ENCODE assay signal across 9 mouse cellular contexts in genomic region chr1:162895900-162896299, GRCm38 (mm10). TPM values are rescaled to one million over a fixed set of nuclear protein-coding genes. Genes with fewer than 3 reads are reported as not detected.
DNase-seq lines count a peak whose midpoint lies in the region; ATAC-seq and TF ChIP-seq lines count a peak whose summit lies in the region.
"Had no signal": no experiment of that assay in that cellular context is flagged by ENCODE, and none has a peak within 500 bp of the region (broad histone marks: within the 10 kb centered on the region; RNA-seq: fewer than 3 reads in every experiment).

No protein-coding gene starts in this region.

- TF ChIP-seq POLR2A in small intestine, adult 2 months (IDR thresholded peaks at IDR 0.05; ENCODE audit: low read depth, low read length), result no peak

- peak; percentile 78 for ATAC-seq in common myeloid progenitor, adult 5-6 weeks (replicated peaks; ENCODE audit: low read depth, poor library complexity, severe bottlenecking)
- peak; percentile 74 for ATAC-seq in granulocyte monocyte progenitor cell, adult 5-6 weeks (replicated peaks; ENCODE audit: poor library complexity, severe bottlenecking)
- peak; percentile 75 for ATAC-seq in megakaryocyte-erythroid progenitor cell, adult 5-6 weeks (replicated peaks; ENCODE audit: low FRiP score, low TSS enrichment, poor library complexity, severe bottlenecking)

- no peak overlapping the region for H3K4me3 ChIP-seq in small intestine, adult 2 months (ENCODE audit: low read depth, low read length)
- H3K4me3 ChIP-seq: limb, embryonic 15.5 days had no signal

- DNase-seq in cerebellum, adult 8-10 months, result peak; percentile 5
- DNase-seq in cerebellum, adult 9-11 months, result no peak
- peak; percentile 35 for DNase-seq in MN1 (ENCODE audit: low spot score)
- peak; percentile 45 to 76 for DNase-seq in layer of hippocampus, postnatal 14 days (ENCODE audit: low spot score in 2 of 2)

- no peaks in the 10 kb centered on the region for H3K36me3 ChIP-seq in small intestine, adult 2 months (ENCODE audit: control insufficient read depth, insufficient read depth, low read length)
- H3K36me3 ChIP-seq: limb, embryonic 15.5 days had no signal

- 48% methylated on average over 6 of the region's 6 CpGs for WGBS in small intestine, adult 2 months

- no peak overlapping the region for H3K27ac ChIP-seq in small intestine, adult 2 months (ENCODE audit: insufficient read depth, low read depth, low read length)
- H3K27ac ChIP-seq: limb, embryonic 15.5 days had no signal

- H3K4me1 ChIP-seq in small intestine, adult 2 months (ENCODE audit: control insufficient read depth, insufficient read depth, insufficient read length, low read length), result no peaks in the 10 kb centered on the region
- H3K4me1 ChIP-seq: limb, embryonic 15.5 days had no signal

- peak; percentile 71; the same call in 1 of the 2 replicates for TF ChIP-seq CTCF in small intestine, adult 2 months (IDR thresholded peaks at IDR 0.05; ENCODE audit: extremely low read depth, insufficient read length, insufficient replicate concordance, low read depth, low read length)

- H3K27me3 ChIP-seq in small intestine, adult 2 months (ENCODE audit: control insufficient read depth, insufficient read depth, low read length), result no peaks in the 10 kb centered on the region
- H3K27me3 ChIP-seq: limb, embryonic 15.5 days had no signal

RNA-seq across cellular contexts. Expression of gene Fmo2, which starts 2.6 kb away (rescaled TPM):
- total RNA-seq in common myeloid progenitor, adult 5-6 weeks (2017), result not detected in 2 replicates
- not detected in 2 replicates for total RNA-seq in granulocyte monocyte progenitor cell, adult 5-6 weeks (2014; fragmentation: Nextera tagmentation)
- not detected in 2 replicates for total RNA-seq in granulocyte monocyte progenitor cell, adult 5-6 weeks (2017)
- 1 to 10 TPM; 1.2 to 1.7 TPM for total RNA-seq in layer of hippocampus, postnatal 14 days (2021)
- total RNA-seq in megakaryocyte-erythroid progenitor cell, adult 5-6 weeks (2014; fragmentation: Nextera tagmentation), result not detected in 2 replicates
- not detected in 2 replicates for total RNA-seq in megakaryocyte-erythroid progenitor cell, adult 5-6 weeks (2017)
- polyA plus RNA-seq in small intestine, adult 2 months (2012; rRNA removed), result 0.61 and 1.7 TPM in 2 replicates

RNA-seq across cellular contexts. Expression of gene Fmo1, which starts 29.5 kb away (rescaled TPM):
- 0.23 TPM in 1 of 2 replicates, not detected in the other for total RNA-seq in common myeloid progenitor, adult 5-6 weeks (2017)
- total RNA-seq in granulocyte monocyte progenitor cell, adult 5-6 weeks (2014; fragmentation: Nextera tagmentation), result not detected in 2 replicates
- total RNA-seq in granulocyte monocyte progenitor cell, adult 5-6 weeks (2017), result 0.10 TPM in 1 of 2 replicates, not detected in the other
- 10 to 100 TPM; 21.6 to 23.1 TPM for total RNA-seq in layer of hippocampus, postnatal 14 days (2021)
- not detected in 2 replicates for total RNA-seq in megakaryocyte-erythroid progenitor cell, adult 5-6 weeks (2014; fragmentation: Nextera tagmentation)
- total RNA-seq in megakaryocyte-erythroid progenitor cell, adult 5-6 weeks (2017), result not detected in 2 replicates
- polyA plus RNA-seq in small intestine, adult 2 months (2012; rRNA removed), result 1.7 and 3.0 TPM in 2 replicates

RNA-seq across cellular contexts. Expression of gene Fmo6, which starts 41.4 kb away (rescaled TPM):
- total RNA-seq in common myeloid progenitor, adult 5-6 weeks (2017), result not detected in 2 replicates
- total RNA-seq in granulocyte monocyte progenitor cell, adult 5-6 weeks (2014; fragmentation: Nextera tagmentation), result not detected in 2 replicates
- not detected in 2 replicates for total RNA-seq in granulocyte monocyte progenitor cell, adult 5-6 weeks (2017)
- total RNA-seq in layer of hippocampus, postnatal 14 days (2021), result not detected
- total RNA-seq in megakaryocyte-erythroid progenitor cell, adult 5-6 weeks (2014; fragmentation: Nextera tagmentation), result not detected in 2 replicates
- total RNA-seq in megakaryocyte-erythroid progenitor cell, adult 5-6 weeks (2017), result not detected in 2 replicates
- polyA plus RNA-seq in small intestine, adult 2 months (2012; rRNA removed), result not detected in 2 replicates

Comparison
In these comparisons a context has a peak if more than half of its experiments do, and no peak if none do; other contexts are left out.
1. RNA of gene Fmo1, which starts 29.5 kb away (total RNA-seq): 21.6 to 23.1 TPM in layer of hippocampus, postnatal 14 days; 0.23 TPM in common myeloid progenitor, adult 5-6 weeks, 0.10 TPM in granulocyte monocyte progenitor cell, adult 5-6 weeks and not detected in megakaryocyte-erythroid progenitor cell, adult 5-6 weeks; every median in the first group is over 10 times any median in the second.
2. Peak in every context shown above with its lines, with median percentiles within 50 percentile points of each other: ATAC-seq.